Mouse (Mus musculus) thymus, adult 2 months (tissue): ENCODE results near the gene Insig2.

Experiments
- CTCF ChIP-seq: fragments of 200-500 bp; IDR thresholded peaks from 2 replicates; pipeline ENCODE4 v1.5.1; 2012; ENCODE audit warnings: mild to moderate bottlenecking, control low read depth, low read length, moderate library complexity, borderline replicate concordance; ENCODE audit not compliant: control insufficient read depth, poor library complexity, insufficient read depth; ENCODE audit errors: extremely low read depth
- POLR2A ChIP-seq: fragments of 200-500 bp; IDR thresholded peaks from 2 replicates; pipeline ENCODE4 v1.6.1; 2012; ENCODE audit warnings: mild to moderate bottlenecking, low read length, control low read depth, moderate library complexity; ENCODE audit not compliant: control insufficient read depth, poor library complexity, insufficient read depth; ENCODE audit errors: extremely low read depth

DNA sequence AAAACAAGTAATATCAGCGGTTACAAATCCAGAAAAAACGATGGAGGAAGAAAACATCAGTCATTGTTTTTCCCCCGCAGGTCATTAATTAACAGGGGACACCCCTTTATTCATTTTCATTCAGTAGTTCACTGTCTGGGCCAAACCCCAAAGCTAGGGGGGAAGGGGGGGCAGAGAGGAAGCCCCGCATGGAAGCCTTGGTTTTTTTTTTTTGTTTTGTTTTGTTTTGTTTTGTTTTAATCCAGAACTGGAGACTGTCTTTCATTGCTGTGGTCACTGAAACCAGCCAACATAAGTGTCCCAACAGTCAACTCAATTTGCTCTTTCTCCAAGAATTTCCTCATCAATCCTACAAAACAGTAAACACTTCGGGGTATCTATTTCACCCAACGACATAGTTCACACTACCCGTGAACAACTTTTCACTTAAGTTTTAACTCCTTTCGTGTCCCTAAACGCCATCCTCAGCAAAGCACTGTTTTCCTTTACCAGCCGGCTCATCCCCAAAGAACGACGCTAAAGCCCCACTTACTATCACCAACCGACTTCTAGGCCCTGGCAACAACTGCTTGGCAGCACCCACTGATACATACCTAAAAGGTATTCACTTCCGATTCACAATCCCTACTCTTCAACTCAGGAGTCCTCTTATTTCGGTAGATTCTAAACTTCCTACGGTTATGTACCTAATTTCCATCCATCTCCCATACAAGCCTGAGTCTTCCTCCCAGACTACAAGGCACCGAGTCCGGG lies 5.6 kb downstream of the Insig2 start:
- TF ChIP-seq CTCF, result no peak
- TF ChIP-seq POLR2A, result no peak
